Mouse (Mus musculus): ENCODE data around the gene Olfr1154.

DNA sequence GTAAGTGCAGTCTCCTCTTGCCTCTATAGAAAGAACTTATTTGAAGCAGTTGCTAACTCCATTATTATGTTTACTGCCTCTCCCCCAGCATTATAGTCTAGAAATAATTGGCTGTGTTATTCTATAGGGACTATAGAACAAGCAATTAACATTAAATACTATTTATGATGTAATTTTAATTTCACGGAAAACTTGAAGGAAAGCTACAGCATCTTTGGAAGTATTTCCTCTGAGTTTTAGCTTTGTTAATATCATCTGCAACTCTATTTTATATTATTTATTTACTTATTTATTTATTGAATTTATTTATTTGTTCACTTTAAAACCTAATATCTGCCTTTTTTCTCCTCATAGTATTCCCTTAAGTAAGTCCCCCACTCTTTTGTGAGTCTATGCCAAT lies 40.1 kb upstream of the Olfr1154 start, which contains the start of gene Olfr1155:
- TF ChIP-seq CTCF (conservative IDR thresholded peaks at IDR 0.05; ENCODE audit: low read length) (no peak), POU5F1 (IDR thresholded peaks at IDR 0.05; ENCODE audit: borderline replicate concordance, low read length) (no peak)

Data from E14TG2a.4 (cell line).